Mouse (Mus musculus): Measurements from ENCODE around the gene Sec16b.

- TF ChIP-seq CTCF (IDR thresholded peaks at IDR 0.05; ENCODE audit: control insufficient read depth, insufficient read depth, low read length): no peak
- no peak for TF ChIP-seq POLR2A (IDR thresholded peaks at IDR 0.05; ENCODE audit: borderline replicate concordance, control insufficient read depth, low read depth, low read length)
Measured at GRCm38 (mm10) chr1:157578336-157578735, 71.8 kb downstream of the Sec16b start.
